Mouse (Mus musculus) forebrain, embryonic 14.5 days (tissue): ENCODE data around the gene Med12. TPM values are rescaled to one million over a fixed set of nuclear protein-coding genes. Genes with fewer than 3 reads are reported as not detected.

ENCODE experiments used
- ATAC-seq: fragments of 200-750 bp; cut with Nextera tagmentation; 2 replicates; pipeline ENCODE4 v1.8.0; 2017; ENCODE audit warnings: mild to moderate bottlenecking, moderate library complexity
- DNase-seq: peaks from one replicate; pipeline ENCODE4 v3.0.0-alpha.2; 2015; ENCODE audit warnings: low spot score
- H3K27ac ChIP-seq: fragments of 300-500 bp; sonication (generic); 2 replicates; pipeline ENCODE4 v1.5.1; 2014; ENCODE audit warnings: low read depth, mild to moderate bottlenecking, control low read depth, low read length, moderate library complexity
- H3K27me3 ChIP-seq: fragments of 300-500 bp; sonication (generic); replicated peaks from 2 replicates; pipeline ENCODE4 v1.6.1; 2014; ENCODE audit warnings: low read length, control low read depth, mixed read lengths; ENCODE audit not compliant: control insufficient read depth, insufficient read depth
- H3K36me3 ChIP-seq: fragments of 300-500 bp; sonication (generic); 2 replicates; pipeline ENCODE4 v1.6.1; 2014; ENCODE audit warnings: low read length, control low read depth; ENCODE audit not compliant: control insufficient read depth, insufficient read depth
- H3K4me1 ChIP-seq: fragments of 300-500 bp; sonication (generic); 2 replicates; pipeline ENCODE4 v1.6.1; 2014; ENCODE audit warnings: antibody characterized with exemption, low read length, control low read depth; ENCODE audit not compliant: control insufficient read depth, insufficient read depth
- H3K4me2 ChIP-seq: fragments of 300-500 bp; sonication (generic); 2 replicates; pipeline ENCODE4 v1.6.1; 2014; ENCODE audit warnings: mild to moderate bottlenecking, control low read depth, low read length
- H3K4me3 ChIP-seq: fragments of 300-500 bp; sonication (generic); 2 replicates; pipeline ENCODE4 v1.5.1; 2014; ENCODE audit warnings: low read depth, low read length, control low read depth
- H3K9ac ChIP-seq: fragments of 300-500 bp; sonication (generic); 2 replicates; pipeline ENCODE4 v1.6.1; 2014; ENCODE audit warnings: mild to moderate bottlenecking, low read length, control low read depth, moderate library complexity
- H3K9me3 ChIP-seq: fragments of 300-500 bp; sonication (generic); replicated peaks from 2 replicates; pipeline ENCODE4 v1.6.1; 2016; ENCODE audit warnings: low read length, control low read depth, mixed read lengths; ENCODE audit not compliant: control insufficient read depth
- WGBS: fragments of 180-500 bp; shearing (Covaris S2); extraction: QIAGEN DNeasy Blood & Tissue Kit; methylation state at CpG from one replicate; pipeline ENCODE4 v1.1.7; 2014; 5-methylcytosine and 5-hydroxymethylcytosine counted together
- polyA plus RNA-seq: library from polyadenylated mRNA; unstranded; fragments of >200 nt; fragmentation: Nextera tagmentation; extraction: Ambion mirVana; gene quantifications from 2 replicates; pipeline ENCODE4 v1.2.1, GENCODE M21; 2014

The Med12 gene
- polyA plus RNA-seq, 1 experiment from 2014 or later: 25.0 TPM

DNA sequence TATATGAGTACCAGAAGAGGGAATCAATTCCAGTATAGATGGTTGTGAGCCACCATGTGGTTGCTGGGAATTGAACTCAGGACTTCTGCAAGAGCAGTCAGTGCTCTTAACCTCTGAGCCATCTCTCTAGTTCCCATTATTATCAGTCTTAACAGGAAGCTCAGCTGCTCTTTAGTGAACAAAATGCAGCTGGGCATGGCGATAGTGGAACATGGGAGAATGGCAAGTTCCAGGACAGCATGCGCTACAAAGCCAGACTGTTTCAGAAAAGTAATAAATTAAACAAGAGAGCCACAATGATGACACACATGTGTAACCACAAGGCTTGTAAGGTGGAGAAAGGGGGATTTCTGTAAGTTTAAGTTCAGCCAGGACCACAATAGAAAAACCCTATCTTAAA lies 71.6 kb downstream of the Med12 start:
- Histone ChIP-seq H3K4me1 (no peaks in the 10 kb centered on the region), H3K27ac (no peak overlapping the region), H3K36me3 (no peaks in the 10 kb centered on the region), H3K9me3 (no peaks in the 10 kb centered on the region), H3K9ac (no peak overlapping the region), H3K27me3 (no peaks in the 10 kb centered on the region), H3K4me3 (no peak overlapping the region), H3K4me2 (no peak overlapping the region)
- ATAC-seq (no peak), DNase-seq (no peak)
- WGBS: 93% methylated on average over 2 of the region's 2 CpGs

DNA sequence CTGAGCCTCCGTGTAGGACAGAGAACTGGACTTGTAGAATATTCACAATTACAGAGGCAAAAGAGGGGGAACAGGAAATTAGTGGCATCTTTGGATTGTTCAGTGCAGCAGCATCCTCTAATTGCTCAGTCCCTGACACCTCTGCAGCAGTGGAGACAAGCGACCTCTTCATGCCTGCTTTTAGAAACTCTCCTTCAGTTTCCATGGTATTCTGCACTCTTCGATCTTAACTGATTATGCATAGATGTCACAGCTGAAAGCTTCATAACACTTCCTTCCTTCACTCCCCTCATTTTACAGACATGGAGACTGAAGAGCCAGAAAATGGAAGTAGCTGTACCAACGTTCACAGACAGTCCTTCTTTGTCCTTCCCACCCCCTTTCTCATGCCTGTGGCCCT lies 72.6 kb downstream of the Med12 start:
- Histone ChIP-seq H3K27me3 (no peaks in the 10 kb centered on the region), H3K27ac (no peak overlapping the region), H3K4me1 (no peaks in the 10 kb centered on the region), H3K9me3 (no peaks in the 10 kb centered on the region), H3K36me3 (no peaks in the 10 kb centered on the region), H3K4me2 (no peak overlapping the region), H3K9ac (no peak overlapping the region), H3K4me3 (no peak overlapping the region)
- 67% methylated on average over 4 of the region's 4 CpGs for WGBS
- DNase-seq (no peak), ATAC-seq (no peak)

Other genes with a start within 250 kb of the Med12 start
- gene Tex11, start 214.4 kb upstream of the Med12 start, polyA plus RNA-seq: 0.06 TPM in 1 of 2 replicates, not detected in the other
- gene Slc7a3, start 188.0 kb upstream of the Med12 start, polyA plus RNA-seq: 1.9 and 2.2 TPM in 2 replicates
- gene Snx12, start 51.5 kb upstream of the Med12 start, polyA plus RNA-seq: 45.8 and 54.4 TPM in 2 replicates
- 1.0 and 1.2 TPM in 2 replicates for gene Foxo4, start 19.5 kb upstream of the Med12 start, polyA plus RNA-seq
- gene Gm614, start 10.0 kb upstream of the Med12 start, polyA plus RNA-seq: not detected in 2 replicates
- 6.2 and 6.5 TPM in 2 replicates for gene Il2rg, start 5.8 kb upstream of the Med12 start, polyA plus RNA-seq
- gene Gm20489, start 5.0 kb upstream of the Med12 start, polyA plus RNA-seq: not detected in 2 replicates
- 55.3 and 75.0 TPM in 2 replicates for gene Nlgn3, start 25.1 kb downstream of the Med12 start, polyA plus RNA-seq
- 0.25 and 0.37 TPM in 2 replicates for gene Gjb1, start 102.3 kb downstream of the Med12 start, polyA plus RNA-seq
- 44.4 and 53.4 TPM in 2 replicates for gene Zmym3, start 146.8 kb downstream of the Med12 start, polyA plus RNA-seq
- gene Nono, start 155.3 kb downstream of the Med12 start, polyA plus RNA-seq: 433 and 489 TPM in 2 replicates
- gene Itgb1bp2, start 175.1 kb downstream of the Med12 start, polyA plus RNA-seq: 0.88 and 1.1 TPM in 2 replicates